Mouse (Mus musculus): ENCODE results near the gene T. TPM values are rescaled to one million over a fixed set of nuclear protein-coding genes. Genes with fewer than 3 reads are reported as not detected.

T gene
- polyA plus RNA-seq, 1 experiment from 2014 or later: 0.31 TPM

- WGBS: 77% methylated on average over 3 of the region's 3 CpGs
- no peak for ATAC-seq (ENCODE audit: low FRiP score, low TSS enrichment)
- Histone ChIP-seq H3K27me3 (ENCODE audit: control insufficient read depth, insufficient read depth, low read length) (no peaks in the 10 kb centered on the region), H3K27ac (ENCODE audit: low read depth, low read length) (no peak overlapping the region), H3K9ac (ENCODE audit: low read depth, low read length) (no peak overlapping the region), H3K4me1 (ENCODE audit: control insufficient read depth, insufficient read depth, low read length) (no peaks in the 10 kb centered on the region), H3K9me3 (ENCODE audit: control insufficient read depth, low read length) (no peaks in the 10 kb centered on the region), H3K36me3 (ENCODE audit: control insufficient read depth, insufficient read depth, low read length) (no peaks in the 10 kb centered on the region), H3K4me2 (replicated peaks; ENCODE audit: low read depth, low read length) (no peak overlapping the region), H3K4me3 (ENCODE audit: low read length) (no peak overlapping the region)
Observed at GRCm38 (mm10) chr17:8448324-8448723, 14.1 kb downstream of the T start.

GRCm38 (mm10) chr17:8455196-8455595 lies 21.0 kb downstream of the T start:
- Histone ChIP-seq H3K36me3 (ENCODE audit: control insufficient read depth, insufficient read depth, low read length) (no peaks in the 10 kb centered on the region), H3K27me3 (ENCODE audit: control insufficient read depth, insufficient read depth, low read length) (no peaks in the 10 kb centered on the region), H3K4me1 (ENCODE audit: control insufficient read depth, insufficient read depth, low read length) (no peaks in the 10 kb centered on the region), H3K9me3 (ENCODE audit: control insufficient read depth, low read length) (no peaks in the 10 kb centered on the region), H3K27ac (ENCODE audit: low read depth, low read length) (no peak overlapping the region), H3K9ac (ENCODE audit: low read depth, low read length) (no peak overlapping the region), H3K4me3 (ENCODE audit: low read length) (no peak overlapping the region), H3K4me2 (replicated peaks; ENCODE audit: low read depth, low read length) (no peak overlapping the region)
- ATAC-seq (ENCODE audit: low FRiP score, low TSS enrichment): peak; percentile 81
- 18% methylated on average over 6 of the region's 6 CpGs for WGBS

GRCm38 (mm10) chr17:8455601-8456000 lies 21.4 kb downstream of the T start:
- H3K27ac ChIP-seq (ENCODE audit: low read depth, low read length): no peak overlapping the region
- WGBS: 23% methylated on average over 7 of the region's 7 CpGs
- no peaks in the 10 kb centered on the region for H3K36me3 ChIP-seq (ENCODE audit: control insufficient read depth, insufficient read depth, low read length)
- H3K4me3 ChIP-seq (ENCODE audit: low read length): no peak overlapping the region
- no peaks in the 10 kb centered on the region for H3K27me3 ChIP-seq (ENCODE audit: control insufficient read depth, insufficient read depth, low read length)
- ATAC-seq (ENCODE audit: low FRiP score, low TSS enrichment): peak; percentile 49; the same call in 1 of the 2 replicates
- no peak overlapping the region for H3K9ac ChIP-seq (ENCODE audit: low read depth, low read length)
- no peak overlapping the region for H3K4me2 ChIP-seq (replicated peaks; ENCODE audit: low read depth, low read length)
- no peaks in the 10 kb centered on the region for H3K4me1 ChIP-seq (ENCODE audit: control insufficient read depth, insufficient read depth, low read length)
- no peaks in the 10 kb centered on the region for H3K9me3 ChIP-seq (ENCODE audit: control insufficient read depth, low read length)

GRCm38 (mm10) chr17:8456856-8457460 lies 22.7 kb downstream of the T start:
- Histone ChIP-seq H3K36me3 (ENCODE audit: control insufficient read depth, insufficient read depth, low read length) (no peaks in the 10 kb centered on the region), H3K4me2 (replicated peaks; ENCODE audit: low read depth, low read length) (no peak overlapping the region), H3K4me1 (ENCODE audit: control insufficient read depth, insufficient read depth, low read length) (no peaks in the 10 kb centered on the region), H3K9me3 (ENCODE audit: control insufficient read depth, low read length) (no peaks in the 10 kb centered on the region), H3K27me3 (ENCODE audit: control insufficient read depth, insufficient read depth, low read length) (no peaks in the 10 kb centered on the region), H3K9ac (ENCODE audit: low read depth, low read length) (no peak overlapping the region), H3K4me3 (ENCODE audit: low read length) (no peak overlapping the region), H3K27ac (ENCODE audit: low read depth, low read length) (no peak overlapping the region)
- WGBS: 54% methylated on average over 9 of the region's 9 CpGs
- no peak for ATAC-seq (ENCODE audit: low FRiP score, low TSS enrichment)

GRCm38 (mm10) chr17:8461568-8461967 lies 27.3 kb downstream of the T start:
- Histone ChIP-seq H3K9me3 (ENCODE audit: control insufficient read depth, low read length) (no peaks in the 10 kb centered on the region), H3K4me2 (replicated peaks; ENCODE audit: low read depth, low read length) (no peak overlapping the region), H3K4me1 (ENCODE audit: control insufficient read depth, insufficient read depth, low read length) (no peaks in the 10 kb centered on the region), H3K4me3 (ENCODE audit: low read length) (no peak overlapping the region), H3K27me3 (ENCODE audit: control insufficient read depth, insufficient read depth, low read length) (no peaks in the 10 kb centered on the region), H3K27ac (ENCODE audit: low read depth, low read length) (no peak overlapping the region), H3K36me3 (ENCODE audit: control insufficient read depth, insufficient read depth, low read length) (no peaks in the 10 kb centered on the region), H3K9ac (ENCODE audit: low read depth, low read length) (no peak overlapping the region)
- WGBS: 3% methylated on average over 4 of the region's 4 CpGs
- ATAC-seq (ENCODE audit: low FRiP score, low TSS enrichment): no peak

- H3K4me2 ChIP-seq (replicated peaks; ENCODE audit: low read depth, low read length): no peak overlapping the region
- no peak overlapping the region for H3K4me3 ChIP-seq (ENCODE audit: low read length)
- 0 out of 2 replicates have a peak, but pooled peaks cover 4% of the 10 kb centered on the region for H3K27me3 ChIP-seq (ENCODE audit: control insufficient read depth, insufficient read depth, low read length)
- H3K9ac ChIP-seq (ENCODE audit: low read depth, low read length): no peak overlapping the region
- H3K36me3 ChIP-seq (ENCODE audit: control insufficient read depth, insufficient read depth, low read length): no peaks in the 10 kb centered on the region
- peak; percentile 79 for ATAC-seq (ENCODE audit: low FRiP score, low TSS enrichment)
- WGBS: 23% methylated on average over 9 of the region's 9 CpGs
- H3K27ac ChIP-seq (ENCODE audit: low read depth, low read length): no peak overlapping the region
- H3K4me1 ChIP-seq (ENCODE audit: control insufficient read depth, insufficient read depth, low read length): no peaks in the 10 kb centered on the region
- no peaks in the 10 kb centered on the region for H3K9me3 ChIP-seq (ENCODE audit: control insufficient read depth, low read length)
Observed at GRCm38 (mm10) chr17:8463482-8464128, 29.4 kb downstream of the T start.

- Histone ChIP-seq H3K4me3 (ENCODE audit: low read length) (no peak overlapping the region), H3K36me3 (ENCODE audit: control insufficient read depth, insufficient read depth, low read length) (no peaks in the 10 kb centered on the region), H3K4me2 (replicated peaks; ENCODE audit: low read depth, low read length) (no peak overlapping the region), H3K9ac (ENCODE audit: low read depth, low read length) (no peak overlapping the region), H3K4me1 (ENCODE audit: control insufficient read depth, insufficient read depth, low read length) (no peaks in the 10 kb centered on the region), H3K9me3 (ENCODE audit: control insufficient read depth, low read length) (no peaks in the 10 kb centered on the region), H3K27ac (ENCODE audit: low read depth, low read length) (no peak overlapping the region), H3K27me3 (ENCODE audit: control insufficient read depth, insufficient read depth, low read length) (peaks cover 11% of the 10 kb centered on the region; the same call in 1 of the 2 replicates)
- ATAC-seq (ENCODE audit: low FRiP score, low TSS enrichment): no peak
- 92% methylated on average over 3 of the region's 3 CpGs for WGBS
Observed at GRCm38 (mm10) chr17:8467771-8468170, 33.5 kb downstream of the T start.

GRCm38 (mm10) chr17:8468716-8469344 lies 34.6 kb downstream of the T start:
- Histone ChIP-seq H3K36me3 (ENCODE audit: control insufficient read depth, insufficient read depth, low read length) (no peaks in the 10 kb centered on the region), H3K27ac (ENCODE audit: low read depth, low read length) (no peak overlapping the region), H3K9me3 (ENCODE audit: control insufficient read depth, low read length) (no peaks in the 10 kb centered on the region), H3K9ac (ENCODE audit: low read depth, low read length) (no peak overlapping the region), H3K4me2 (replicated peaks; ENCODE audit: low read depth, low read length) (no peak overlapping the region), H3K4me1 (ENCODE audit: control insufficient read depth, insufficient read depth, low read length) (no peaks in the 10 kb centered on the region), H3K27me3 (ENCODE audit: control insufficient read depth, insufficient read depth, low read length) (peaks cover 11% of the 10 kb centered on the region; the same call in 1 of the 2 replicates), H3K4me3 (ENCODE audit: low read length) (no peak overlapping the region)
- ATAC-seq (ENCODE audit: low FRiP score, low TSS enrichment): peak; percentile 70; the same call in 1 of the 2 replicates
- 16% methylated on average over 19 of the region's 19 CpGs for WGBS

- H3K9ac ChIP-seq (ENCODE audit: low read depth, low read length): no peak overlapping the region
- no peak for ATAC-seq (ENCODE audit: low FRiP score, low TSS enrichment)
- 70% methylated on average over 3 of the region's 3 CpGs for whole genome bisulfite sequencing
- no peak overlapping the region for H3K4me3 ChIP-seq (ENCODE audit: low read length)
- H3K27me3 ChIP-seq (ENCODE audit: control insufficient read depth, insufficient read depth, low read length): no peaks in the 10 kb centered on the region
- H3K4me1 ChIP-seq (ENCODE audit: control insufficient read depth, insufficient read depth, low read length): peaks cover 8% of the 10 kb centered on the region; the same call in 1 of the 2 replicates
- H3K9me3 ChIP-seq (ENCODE audit: control insufficient read depth, low read length): no peaks in the 10 kb centered on the region
- no peak overlapping the region for H3K27ac ChIP-seq (ENCODE audit: low read depth, low read length)
- no peak overlapping the region for H3K4me2 ChIP-seq (replicated peaks; ENCODE audit: low read depth, low read length)
- no peaks in the 10 kb centered on the region for H3K36me3 ChIP-seq (ENCODE audit: control insufficient read depth, insufficient read depth, low read length)
Observed at GRCm38 (mm10) chr17:8478554-8478953, 44.3 kb downstream of the T start.

All from kidney, embryonic 14.5 days (tissue).